Mouse (Mus musculus): ENCODE measurements at regions not wholly inside any gene's neighbourhood (a gene's known extent, or its start where the extent isn't known, plus 50 kb on each side); places are given as distances from the start of the nearest gene placed in this dataset.

GRCm38 (mm10) chr5:35160929-35161815 lies 55.6 kb upstream of the Lrpap1 start:
- Histone ChIP-seq H3K36me3 (no peaks in the 10 kb centered on the region), H3K27ac (no peak overlapping the region), H3K4me1 (peaks cover 27% of the 10 kb centered on the region), H3K4me2 (replicated peaks) (no peak overlapping the region), H3K27me3 (peaks cover 9% of the 10 kb centered on the region; the same call in 1 of the 2 replicates), H3K9me3 (no peaks in the 10 kb centered on the region), H3K9ac (no peak overlapping the region), H3K4me3 (no peak overlapping the region)
- 81% methylated on average over 5 of the region's 5 CpGs for WGBS
- ATAC-seq (ENCODE audit: insufficient number of reproducible peaks, insufficient read depth, low FRiP score, low TSS enrichment), result no peak

GRCm38 (mm10) chr5:35159854-35160253 lies 54.3 kb upstream of the Lrpap1 start:
- H3K4me2 ChIP-seq (replicated peaks), result no peak overlapping the region
- ATAC-seq (ENCODE audit: insufficient number of reproducible peaks, insufficient read depth, low FRiP score, low TSS enrichment), result no peak
- no peak overlapping the region for H3K27ac ChIP-seq
- H3K36me3 ChIP-seq, result no peaks in the 10 kb centered on the region
- H3K4me3 ChIP-seq, result no peak overlapping the region
- peaks cover 9% of the 10 kb centered on the region; the same call in 1 of the 2 replicates for H3K27me3 ChIP-seq
- no peak overlapping the region for H3K9ac ChIP-seq
- H3K9me3 ChIP-seq, result no peaks in the 10 kb centered on the region
- WGBS, result 70% methylated on average over 4 of the region's 4 CpGs
- H3K4me1 ChIP-seq, result peaks cover 34% of the 10 kb centered on the region

DNA sequence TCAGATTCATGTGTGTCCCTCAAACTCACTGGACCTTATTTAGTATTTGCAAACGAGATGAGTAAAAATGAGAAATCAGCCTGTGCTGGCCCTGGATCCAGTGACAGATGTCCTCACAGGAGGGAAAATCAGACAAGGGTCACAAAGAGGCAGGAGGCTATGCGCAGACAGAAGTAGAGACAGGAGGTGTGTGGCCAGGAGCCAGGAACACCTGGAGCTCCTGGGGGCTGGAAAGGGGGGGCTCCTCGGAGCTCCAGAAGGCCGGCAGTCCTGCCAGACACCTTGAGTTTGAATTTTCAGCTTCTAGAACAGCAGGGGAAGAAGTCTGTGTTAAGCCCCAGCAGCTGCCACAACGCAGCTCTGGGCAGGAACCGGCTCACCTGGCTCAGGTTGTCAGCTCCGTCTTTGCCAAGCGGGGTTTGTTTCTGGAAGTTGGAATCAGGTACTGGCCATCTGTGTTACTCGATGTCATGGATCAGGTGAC lies 53.7 kb upstream of the Lrpap1 start:
- 40% methylated on average over 9 of the region's 9 CpGs for WGBS
- H3K36me3 ChIP-seq, result no peaks in the 10 kb centered on the region
- H3K9me3 ChIP-seq, result no peaks in the 10 kb centered on the region
- peaks cover 34% of the 10 kb centered on the region for H3K4me1 ChIP-seq
- H3K4me2 ChIP-seq (replicated peaks), result no peak overlapping the region
- no peak overlapping the region; the same call in 1 of the 2 replicates for H3K9ac ChIP-seq
- no peak overlapping the region for H3K4me3 ChIP-seq
- 0 out of 2 replicates have a peak overlapping the region, but pooled peaks have one; percentile 42 for H3K27ac ChIP-seq
- H3K27me3 ChIP-seq, result peaks cover 9% of the 10 kb centered on the region; the same call in 1 of the 2 replicates
- no peak for ATAC-seq (ENCODE audit: insufficient number of reproducible peaks, insufficient read depth, low FRiP score, low TSS enrichment)

GRCm38 (mm10) chr5:35158346-35159047 lies 52.9 kb upstream of the Lrpap1 start:
- Histone ChIP-seq H3K36me3 (no peaks in the 10 kb centered on the region), H3K27ac (peak overlapping the region; percentile 42; the same call in 1 of the 2 replicates), H3K4me3 (no peak overlapping the region), H3K4me1 (peaks cover 34% of the 10 kb centered on the region), H3K4me2 (replicated peaks) (no peak overlapping the region), H3K9ac (no peak overlapping the region), H3K27me3 (peaks cover 9% of the 10 kb centered on the region; the same call in 1 of the 2 replicates), H3K9me3 (no peaks in the 10 kb centered on the region)
- 26% methylated on average over 8 of the region's 8 CpGs for WGBS
- no peak for ATAC-seq (ENCODE audit: insufficient number of reproducible peaks, insufficient read depth, low FRiP score, low TSS enrichment)

GRCm38 (mm10) chr5:35156371-35156770 lies 50.8 kb upstream of the Lrpap1 start:
- Histone ChIP-seq H3K36me3 (no peaks in the 10 kb centered on the region), H3K4me1 (peaks cover 34% of the 10 kb centered on the region), H3K9me3 (0 out of 2 replicates have a peak, but pooled peaks cover under 1% of the 10 kb centered on the region), H3K4me2 (replicated peaks) (no peak overlapping the region), H3K9ac (no peak overlapping the region), H3K27me3 (peaks cover 9% of the 10 kb centered on the region; the same call in 1 of the 2 replicates), H3K4me3 (no peak overlapping the region), H3K27ac (peak overlapping the region; percentile 41; the same call in 1 of the 2 replicates)
- no peak for ATAC-seq (ENCODE audit: insufficient number of reproducible peaks, insufficient read depth, low FRiP score, low TSS enrichment)
- WGBS, result 28% methylated on average over 7 of the region's 7 CpGs

GRCm38 (mm10) chr5:35155717-35156116 lies 50.2 kb upstream of the Lrpap1 start:
- no peak for ATAC-seq (ENCODE audit: insufficient number of reproducible peaks, insufficient read depth, low FRiP score, low TSS enrichment)
- Histone ChIP-seq H3K36me3 (no peaks in the 10 kb centered on the region), H3K27me3 (peaks cover 9% of the 10 kb centered on the region; the same call in 1 of the 2 replicates), H3K4me2 (replicated peaks) (no peak overlapping the region), H3K27ac (peak overlapping the region; percentile 41; the same call in 1 of the 2 replicates), H3K4me3 (no peak overlapping the region), H3K9me3 (peaks cover 6% of the 10 kb centered on the region; the same call in 1 of the 2 replicates), H3K9ac (no peak overlapping the region), H3K4me1 (peaks cover 34% of the 10 kb centered on the region)
- WGBS, result 79% methylated on average over 3 of the region's 3 CpGs

Measured in embryonic facial prominence, embryonic 12.5 days (tissue).